Mouse (Mus musculus) G1E (cell line): ENCODE measurements around the gene Sars2. TPM values are rescaled to one million over a fixed set of nuclear protein-coding genes. Genes with fewer than 3 reads are reported as not detected.
A peak's percentile ranks its signal among the peaks of the same experiment; 100 is the strongest.

Experiments
- ATAC-seq: 2 replicates; pipeline ENCODE4 v1.8.0; 2016; ENCODE audit warnings: mild to moderate bottlenecking; ENCODE audit not compliant: insufficient number of reproducible peaks, poor library complexity, low FRiP score, severe bottlenecking; ENCODE audit errors: extremely low read depth
- DNase-seq: peaks from one replicate; pipeline ENCODE4 v3.0.0; 2012; ENCODE audit warnings: low spot score
- H3K27me3 ChIP-seq: 2 replicates; pipeline ENCODE4 v1.6.1; 2012; ENCODE audit warnings: mild to moderate bottlenecking, low read length, inconsistent platforms; ENCODE audit not compliant: insufficient read depth
- H3K36me3 ChIP-seq: replicated peaks from 2 replicates; pipeline ENCODE3; 2012; ENCODE audit warnings: mild to moderate bottlenecking, inconsistent platforms
- H3K4me1 ChIP-seq: 2 replicates; pipeline ENCODE4 v1.6.1; 2012; ENCODE audit warnings: low read depth, low read length, inconsistent platforms, mixed read lengths; ENCODE audit not compliant: insufficient read depth
- H3K4me3 ChIP-seq: 2 replicates; pipeline ENCODE4 v1.5.1; 2012; ENCODE audit warnings: low read depth, mild to moderate bottlenecking, inconsistent platforms, low read length, moderate library complexity, mixed read lengths
- H3K9me3 ChIP-seq: replicated peaks from 2 replicates; pipeline ENCODE4 v1.6.1; 2012; ENCODE audit warnings: inconsistent platforms
- CTCF ChIP-seq: IDR thresholded peaks from 2 replicates; pipeline ENCODE4 v1.5.1; 2012; ENCODE audit warnings: low read depth, low read length, inconsistent platforms, mixed read lengths
- GATA1 ChIP-seq: IDR thresholded peaks from 2 replicates; pipeline ENCODE4 v1.6.1; 2012; ENCODE audit warnings: borderline replicate concordance, low read length, inconsistent platforms, mixed read lengths
- GATA2 ChIP-seq: IDR thresholded peaks from 2 replicates; pipeline ENCODE4 v1.6.1; 2012; ENCODE audit warnings: low read depth, low read length, inconsistent platforms, borderline replicate concordance
- POLR2AphosphoS5 ChIP-seq: IDR thresholded peaks from 2 replicates; pipeline ENCODE4 v1.6.1; 2012; ENCODE audit warnings: low read depth, low read length, inconsistent platforms; ENCODE audit not compliant: insufficient replicate concordance
- TAL1 ChIP-seq: conservative IDR thresholded peaks from 2 replicates; pipeline ENCODE4 v1.6.1; 2012; ENCODE audit warnings: low read depth, low read length, inconsistent platforms, mixed read lengths
- polyA plus RNA-seq: library from polyadenylated mRNA; stranded (reverse); fragments of >175 nt; gene quantifications from 2 replicates; pipeline ENCODE4 v1.2.3, GENCODE M21; 2012
- total RNA-seq, 2 experiments: library from RNA; stranded (forward) in 1 of 2; stranded (reverse) in 1 of 2; fragments of 200-1000 nt in 1 of 2; fragments of >200 nt in 1 of 2; fragmentation: Nextera tagmentation in 1 of 2; gene quantifications; 2 replicates each; pipeline ENCODE4 v1.2.3; 2014 to 2017

Gene Sars2
- total and polyA plus RNA-seq, 3 experiments = 9.1 to 41.5 (median 10.1) TPM

DNA sequence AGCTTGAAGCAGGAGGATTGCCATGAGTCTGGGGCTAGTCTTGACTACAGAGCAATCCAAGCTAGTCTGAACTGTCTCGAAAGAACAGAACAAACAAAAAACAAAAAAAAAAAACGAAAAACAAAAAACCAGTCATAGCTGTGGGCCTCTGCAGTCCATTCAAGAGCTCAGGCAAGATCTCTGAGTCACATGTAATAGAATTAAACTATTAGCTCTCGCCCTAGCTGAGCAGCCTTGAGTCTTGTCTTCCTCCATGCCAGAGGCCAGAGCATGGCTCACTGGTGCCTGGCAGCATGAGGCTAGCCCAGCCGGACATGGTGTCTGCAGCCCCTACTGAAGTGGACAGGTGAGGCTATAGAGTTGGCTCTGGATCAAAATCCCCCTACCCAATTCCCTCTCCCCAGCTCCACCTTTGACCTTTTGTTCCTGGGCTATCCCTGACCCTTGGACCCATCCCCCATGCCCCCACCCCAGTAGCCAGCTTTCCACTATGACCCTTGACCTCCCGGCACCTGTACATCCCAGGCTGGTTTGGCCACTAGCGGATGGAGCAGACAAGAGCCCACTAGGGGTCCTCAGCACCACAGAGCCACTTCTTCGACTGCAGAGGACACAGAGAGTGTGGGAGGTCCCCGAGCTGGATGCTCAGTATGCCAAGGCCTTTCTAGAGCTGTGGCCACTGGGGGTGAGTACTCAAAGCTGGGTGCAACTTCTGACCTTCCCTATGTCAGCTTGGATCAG lies 48.4 kb downstream of the Sars2 start:
- Histone ChIP-seq H3K4me1 (peaks cover 13% of the 10 kb centered on the region), H3K4me3 (no peak overlapping the region), H3K27me3 (peaks cover 12% of the 10 kb centered on the region; the same call in 1 of the 2 replicates), H3K9me3 (no peaks in the 10 kb centered on the region), H3K36me3 (peaks cover 32% of the 10 kb centered on the region)
- DNase-seq (no peak), ATAC-seq (no peak)
- TF ChIP-seq TAL1 (no peak), GATA2 (no peak), CTCF (no peak), POLR2AphosphoS5 (no peak), GATA1 (no peak)

DNA sequence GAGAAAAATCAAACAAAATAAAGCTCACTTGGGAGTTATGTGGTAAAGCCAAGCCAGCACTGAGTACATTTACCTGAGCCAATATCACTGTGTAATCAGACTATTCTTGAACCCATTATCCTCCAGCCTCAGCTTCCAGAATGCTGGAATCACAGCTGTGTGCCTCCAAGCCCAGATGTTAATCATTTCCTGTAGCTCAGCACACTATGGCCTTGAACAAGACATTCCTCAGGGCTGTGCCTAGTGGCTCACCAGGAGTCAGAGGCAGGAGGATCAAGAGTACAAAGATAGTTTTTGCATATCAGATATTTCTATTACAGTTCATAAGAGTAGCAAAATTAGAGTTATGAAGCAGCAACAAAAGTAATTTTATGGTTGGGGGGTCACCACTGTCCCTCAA lies 49.9 kb downstream of the Sars2 start:
- Histone ChIP-seq H3K36me3 (peaks cover 18% of the 10 kb centered on the region), H3K9me3 (no peaks in the 10 kb centered on the region), H3K4me3 (no peak overlapping the region), H3K4me1 (peaks cover 26% of the 10 kb centered on the region), H3K27me3 (peaks cover 18% of the 10 kb centered on the region; the same call in 1 of the 2 replicates)
- TF ChIP-seq GATA1 (no peak), CTCF (no peak), TAL1 (no peak), POLR2AphosphoS5 (no peak), GATA2 (no peak)
- ATAC-seq = no peak
- DNase-seq = no peak

DNA sequence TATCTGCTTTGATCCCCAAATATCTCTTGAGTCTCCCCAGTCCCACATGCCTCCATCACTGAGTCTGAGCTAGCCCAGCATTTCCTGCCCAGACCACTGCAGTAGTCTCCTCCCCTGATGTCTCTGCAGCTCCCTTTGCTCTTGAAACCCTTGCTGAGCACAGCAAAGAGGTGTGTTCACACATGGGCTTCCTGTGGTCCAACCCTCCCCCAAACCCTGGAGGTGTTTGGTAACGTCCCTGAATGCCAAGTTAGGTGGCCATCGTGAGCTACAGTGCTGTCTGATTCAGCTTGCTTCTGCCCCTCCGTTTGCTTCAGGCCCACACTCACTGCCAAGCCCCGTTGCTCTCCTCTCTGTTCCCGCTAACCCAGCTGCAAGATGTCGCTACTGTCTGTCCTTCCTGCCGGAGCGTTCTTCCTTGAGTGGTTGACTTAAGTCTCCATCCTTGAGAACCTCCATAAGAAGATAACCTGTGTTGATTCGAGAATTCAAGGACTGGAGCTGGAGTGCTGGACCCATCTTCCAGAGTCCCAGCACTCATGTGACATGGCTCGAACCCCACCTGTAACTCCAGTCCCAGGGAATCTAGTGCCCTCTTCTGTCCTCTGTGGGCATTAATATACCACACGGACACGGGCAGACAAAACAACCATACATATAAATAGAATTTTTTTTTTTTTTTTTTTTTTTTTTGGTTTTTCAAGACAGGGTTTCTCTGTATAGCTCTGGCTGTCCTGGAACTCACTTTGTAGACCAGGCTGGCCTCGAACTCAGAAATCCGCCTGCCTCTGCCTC lies 50.8 kb downstream of the Sars2 start:
- Histone ChIP-seq H3K27me3 (peaks cover 18% of the 10 kb centered on the region; the same call in 1 of the 2 replicates), H3K36me3 (peaks cover 11% of the 10 kb centered on the region), H3K4me3 (no peak overlapping the region), H3K9me3 (no peaks in the 10 kb centered on the region), H3K4me1 (peaks cover 32% of the 10 kb centered on the region)
- DNase-seq (no peak), ATAC-seq (no peak)
- TF ChIP-seq TAL1 = no peak
- TF ChIP-seq CTCF = no peak
- TF ChIP-seq GATA1 = no peak
- TF ChIP-seq POLR2AphosphoS5 = no peak
- no peak for TF ChIP-seq GATA2

DNA sequence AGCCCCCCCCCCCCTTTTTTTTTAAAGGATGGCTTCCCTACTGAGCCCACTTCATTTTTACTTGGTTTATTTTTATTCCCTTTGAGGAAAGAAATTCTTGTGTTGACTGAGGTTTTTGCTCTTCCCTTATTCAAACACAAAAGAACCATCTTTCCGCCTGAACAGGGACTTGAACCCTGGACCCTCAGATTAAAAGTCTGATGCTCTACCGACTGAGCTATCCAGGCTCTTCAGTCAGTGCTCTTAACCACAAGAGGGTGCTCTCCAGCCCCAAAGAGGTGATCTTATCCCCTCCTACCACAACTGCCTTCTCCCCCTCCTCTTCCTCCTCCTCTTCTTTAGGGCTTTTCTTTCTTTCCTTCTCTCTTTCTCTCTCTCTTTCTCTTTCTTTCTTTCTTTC lies 52.0 kb downstream of the Sars2 start:
- Histone ChIP-seq H3K4me1 (peaks cover 35% of the 10 kb centered on the region), H3K4me3 (no peak overlapping the region), H3K36me3 (peaks cover 1% of the 10 kb centered on the region), H3K9me3 (no peaks in the 10 kb centered on the region), H3K27me3 (peaks cover 18% of the 10 kb centered on the region; the same call in 1 of the 2 replicates)
- ATAC-seq (no peak), DNase-seq (peak; percentile 32)
- no peak for TF ChIP-seq GATA1
- TF ChIP-seq TAL1 = no peak
- no peak for TF ChIP-seq GATA2
- no peak for TF ChIP-seq POLR2AphosphoS5

DNA sequence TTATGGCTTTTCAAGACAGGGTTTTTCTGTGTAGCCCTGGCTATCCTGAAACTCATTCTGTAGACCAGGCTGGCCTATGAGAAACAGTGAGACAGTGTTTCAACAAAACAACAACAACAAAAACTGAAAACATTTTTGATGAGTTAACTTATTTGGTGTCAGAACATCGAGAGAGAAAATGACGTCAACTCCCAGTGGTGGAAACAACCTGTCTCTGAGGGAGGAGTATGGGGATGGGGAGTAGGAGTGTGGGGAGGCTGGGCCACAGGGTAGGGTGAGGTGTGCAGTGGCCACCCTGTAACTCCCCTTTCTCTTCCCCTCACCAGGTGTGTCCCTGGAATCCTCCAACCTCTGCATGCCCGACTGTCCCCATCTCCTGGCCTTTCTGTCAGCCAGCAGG lies 52.7 kb downstream of the Sars2 start:
- TF ChIP-seq GATA1 (no peak), POLR2AphosphoS5 (no peak), GATA2 (no peak), TAL1 (no peak), CTCF (no peak)
- Histone ChIP-seq H3K4me1 (peaks cover 38% of the 10 kb centered on the region), H3K27me3 (peaks cover 18% of the 10 kb centered on the region; the same call in 1 of the 2 replicates), H3K9me3 (no peaks in the 10 kb centered on the region), H3K4me3 (no peak overlapping the region), H3K36me3 (no peaks in the 10 kb centered on the region)
- ATAC-seq (no peak), DNase-seq (no peak)

DNA sequence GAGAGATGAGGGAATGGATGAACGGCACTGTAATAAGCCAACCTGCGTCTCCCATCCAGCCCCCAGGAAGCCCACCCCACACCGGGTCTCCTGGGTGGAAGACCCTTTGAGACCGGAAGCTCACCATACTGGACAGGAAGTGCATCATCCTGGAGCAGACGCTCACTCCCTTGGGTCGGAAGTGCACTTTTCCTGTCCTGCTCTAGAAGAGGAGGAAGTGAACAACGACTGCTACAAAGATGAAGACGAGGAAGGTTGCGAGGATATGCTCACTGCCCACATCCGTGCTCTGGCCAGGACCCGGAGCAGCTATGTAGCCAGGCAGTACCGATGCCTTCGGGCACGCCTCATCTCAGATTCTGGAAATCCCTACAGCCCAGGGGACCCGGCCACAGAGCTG lies 54.0 kb downstream of the Sars2 start:
- no peak for ATAC-seq
- Histone ChIP-seq H3K36me3 (no peaks in the 10 kb centered on the region), H3K4me1 (peaks cover 38% of the 10 kb centered on the region), H3K9me3 (no peaks in the 10 kb centered on the region), H3K27me3 (peaks cover 18% of the 10 kb centered on the region; the same call in 1 of the 2 replicates), H3K4me3 (peak overlapping the region; percentile 10; the same call in 1 of the 2 replicates)
- TF ChIP-seq GATA1 = no peak
- TF ChIP-seq TAL1 = no peak
- no peak for TF ChIP-seq GATA2
- TF ChIP-seq POLR2AphosphoS5 = no peak
- no peak for TF ChIP-seq CTCF
- DNase-seq = no peak
